Mouse (Mus musculus) liver, embryonic 14.5 days (tissue): Measurements from ENCODE around the gene Dock4.

ENCODE experiments used
- CTCF ChIP-seq: IDR thresholded peaks from 2 replicates; pipeline ENCODE4 v1.5.1; 2016; ENCODE audit warnings: antibody characterized with exemption, low read depth, control low read depth
- EP300 ChIP-seq: IDR thresholded peaks from 2 replicates; pipeline ENCODE4 v1.6.1; 2016; ENCODE audit warnings: antibody characterized with exemption, low read depth

GRCm38 (mm10) chr12:40767258-40767816 is 321.6 kb downstream of the Dock4 start:
- no peak for TF ChIP-seq CTCF
- no peak for TF ChIP-seq EP300
